Mouse (Mus musculus): ENCODE results near the gene Gm5475.

Gene Gm5475

GRCm38 (mm10) chr15:100448572-100448971 lies 26.6 kb downstream of the Gm5475 start:
- in situ Hi-C loops (cut with MboI, MseI) = no loop called here

- in situ Hi-C loops (cut with MboI, MseI) = no loop called here
Observed at GRCm38 (mm10) chr15:100449495-100449894, 27.5 kb downstream of the Gm5475 start.

- in situ Hi-C loops (cut with MboI, MseI) = loop anchor here (5.0 kb wide), 1 partner anchor 39 kb away; no protein-coding TSS in a partner anchor
Observed at GRCm38 (mm10) chr15:100451245-100451644, 29.3 kb downstream of the Gm5475 start.

- in situ Hi-C loops (cut with MboI, MseI) = loop anchor here (5.0 kb wide), 1 partner anchor 40 kb away; no protein-coding TSS in a partner anchor
Observed at GRCm38 (mm10) chr15:100452486-100452885, 30.5 kb downstream of the Gm5475 start.

- in situ Hi-C loops (cut with MboI, MseI) = no loop called here
Observed at GRCm38 (mm10) chr15:100456356-100456991, 34.5 kb downstream of the Gm5475 start.

- in situ Hi-C loops (cut with MboI, MseI) = no loop called here
Observed at GRCm38 (mm10) chr15:100457340-100457739, 35.4 kb downstream of the Gm5475 start.

GRCm38 (mm10) chr15:100458055-100458454 lies 36.1 kb downstream of the Gm5475 start:
- in situ Hi-C loops (cut with MboI, MseI) = no loop called here

- in situ Hi-C loops (cut with MboI, MseI) = no loop called here
Observed at GRCm38 (mm10) chr15:100460942-100461341, 39.0 kb downstream of the Gm5475 start.

- in situ Hi-C loops (cut with MboI, MseI) = no loop called here
Observed at GRCm38 (mm10) chr15:100461646-100462045, 39.7 kb downstream of the Gm5475 start.

GRCm38 (mm10) chr15:100462086-100462485 lies 40.1 kb downstream of the Gm5475 start:
- in situ Hi-C loops (cut with MboI, MseI) = no loop called here

GRCm38 (mm10) chr15:100463712-100464111 lies 41.8 kb downstream of the Gm5475 start:
- in situ Hi-C loops (cut with MboI, MseI) = no loop called here

GRCm38 (mm10) chr15:100465432-100465831 lies 43.5 kb downstream of the Gm5475 start:
- in situ Hi-C loops (cut with MboI, MseI) = no loop called here

- in situ Hi-C loops (cut with MboI, MseI) = no loop called here
Observed at GRCm38 (mm10) chr15:100467738-100468137, 45.8 kb downstream of the Gm5475 start.

GRCm38 (mm10) chr15:100468295-100469188 lies 46.6 kb downstream of the Gm5475 start, which contains the start of gene Letmd1:
TSS of gene Letmd1 (plus strand) at chr15:100469023.
- in situ Hi-C loops (cut with MboI, MseI) = no loop called here

- in situ Hi-C loops (cut with MboI, MseI) = no loop called here
Observed at GRCm38 (mm10) chr15:100469189-100469545, 47.2 kb downstream of the Gm5475 start.

GRCm38 (mm10) chr15:100470037-100470436 lies 48.1 kb downstream of the Gm5475 start:
- in situ Hi-C loops (cut with MboI, MseI) = loop anchor here (5.0 kb wide), 1 partner anchor 142 kb away; no protein-coding TSS in a partner anchor

- in situ Hi-C loops (cut with MboI, MseI) = loop anchor here (5.0 kb wide), 1 partner anchor 138 kb away; no protein-coding TSS in a partner anchor
Observed at GRCm38 (mm10) chr15:100473926-100474503, 52.1 kb downstream of the Gm5475 start.

Data from T-helper 2 cell (primary cell).